Mouse (Mus musculus) brain, embryonic 14.5 days (tissue): ENCODE data around the gene Gm20403.

ENCODE experiments used
- CTCF ChIP-seq: fragments of 200-500 bp; IDR thresholded peaks from 2 replicates; pipeline ENCODE4 v1.5.1; 2012; ENCODE audit warnings: inconsistent platforms, mild to moderate bottlenecking, moderate library complexity, borderline replicate concordance; ENCODE audit not compliant: insufficient read depth, insufficient read length; ENCODE audit errors: extremely low read depth
- POLR2A ChIP-seq: fragments of 200-500 bp; IDR thresholded peaks from 2 replicates; pipeline ENCODE4 v1.6.1; 2012; ENCODE audit warnings: mild to moderate bottlenecking, inconsistent platforms, borderline replicate concordance; ENCODE audit not compliant: poor library complexity, insufficient read depth, insufficient read length, severe bottlenecking; ENCODE audit errors: extremely low read depth

GRCm38 (mm10) chr12:55015428-55015827 is 29.1 kb upstream of the Gm20403 start:
- no peak for TF ChIP-seq CTCF
- no peak for TF ChIP-seq POLR2A
